Mouse (Mus musculus): ENCODE results near the gene Olfr116. TPM values are rescaled to one million over a fixed set of nuclear protein-coding genes. Genes with fewer than 3 reads are reported as not detected.

The Olfr116 gene
- not detected in 2 replicates for polyA plus RNA-seq (2014; fragmentation: Nextera tagmentation; extraction: Ambion mirVana)

DNA sequence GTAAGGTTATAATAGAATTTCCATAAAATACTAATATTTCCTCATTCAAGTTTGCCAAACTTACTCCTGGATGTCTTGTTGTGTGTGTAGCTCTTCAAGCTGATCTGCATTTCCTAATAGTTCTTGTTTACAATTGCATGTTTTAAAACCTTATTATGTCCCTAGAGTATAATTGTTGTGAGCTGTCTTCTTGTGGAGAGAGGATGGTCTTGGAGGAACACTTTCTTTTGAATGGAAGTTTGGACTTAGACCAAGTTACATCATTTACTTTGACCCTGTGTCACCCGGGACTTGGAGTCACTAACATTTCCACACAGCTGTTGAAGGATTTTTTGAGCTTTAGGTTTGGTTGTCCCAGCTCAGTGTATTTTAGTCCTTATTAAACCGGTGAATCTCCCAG is at the start of gene Olfr116, which contains the start of gene Olfr115:
Gene Olfr116, minus strand, starts transcription at position 191 of the 400 bp plus-strand sequence.
Gene Olfr115, minus strand, starts transcription at position 101 of the 400 bp plus-strand sequence.
- Histone ChIP-seq H3K36me3 (ENCODE audit: control insufficient read depth, insufficient read depth, low read length) (no peaks in the 10 kb centered on the region), H3K4me3 (ENCODE audit: low read depth, low read length) (no peak within 1 kb of the TSS), H3K27me3 (ENCODE audit: control insufficient read depth, insufficient read depth, low read length) (no peaks in the 10 kb centered on the region), H3K9ac (ENCODE audit: low read length) (no peak within 1 kb of the TSS), H3K4me2 (ENCODE audit: low read depth, low read length, severe bottlenecking) (no peak within 1 kb of the TSS), H3K9me3 (ENCODE audit: control insufficient read depth, low read length) (no peaks in the 10 kb centered on the region; the same call in 1 of the 2 replicates), H3K27ac (ENCODE audit: low read depth, low read length) (no peak within 1 kb of the TSS), H3K4me1 (replicated peaks; ENCODE audit: control insufficient read depth, insufficient read depth, low read length) (no peaks in the 10 kb centered on the region)
- no peak for DNase-seq (ENCODE audit: low spot score)
- no peak for ATAC-seq (replicated peaks; ENCODE audit: low FRiP score)
- 82% methylated on average over 2 of the region's 2 CpGs for WGBS

DNA sequence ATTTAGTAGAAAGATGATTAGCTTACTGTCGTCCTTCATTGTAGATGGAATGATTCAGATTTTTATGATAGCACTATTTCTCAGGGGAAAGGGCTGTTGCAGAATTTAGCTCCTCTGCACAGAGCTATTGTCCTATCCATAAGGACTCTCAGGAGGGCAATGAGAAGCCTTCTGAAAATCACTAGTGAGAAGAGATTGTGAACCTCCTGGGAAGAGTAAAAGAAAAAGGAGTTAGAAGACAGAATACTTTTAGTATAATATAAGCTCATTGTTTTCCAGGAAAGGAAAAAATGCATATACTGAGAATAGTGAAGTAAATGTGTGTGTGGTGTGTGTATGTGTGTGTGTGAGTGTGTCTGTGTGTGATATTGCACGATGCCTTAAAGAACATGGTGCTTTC is 39.7 kb upstream of the Olfr116 start, which contains the start of gene Olfr118:
Gene Olfr118, plus strand, starts transcription at position 301 of the 400 bp plus-strand sequence.
- H3K9ac ChIP-seq (ENCODE audit: low read length): no peak within 1 kb of the TSS
- no peaks in the 10 kb centered on the region for H3K27me3 ChIP-seq (ENCODE audit: control insufficient read depth, insufficient read depth, low read length)
- ATAC-seq (replicated peaks; ENCODE audit: low FRiP score) (no peak), DNase-seq (ENCODE audit: low spot score) (no peak)
- H3K27ac ChIP-seq (ENCODE audit: low read depth, low read length): no peak within 1 kb of the TSS
- no peak within 1 kb of the TSS for H3K4me2 ChIP-seq (ENCODE audit: low read depth, low read length, severe bottlenecking)
- WGBS: 80% methylated on average over 2 of the region's 2 CpGs
- no peaks in the 10 kb centered on the region for H3K9me3 ChIP-seq (ENCODE audit: control insufficient read depth, low read length)
- no peaks in the 10 kb centered on the region for H3K4me1 ChIP-seq (replicated peaks; ENCODE audit: control insufficient read depth, insufficient read depth, low read length)
- no peaks in the 10 kb centered on the region for H3K36me3 ChIP-seq (ENCODE audit: control insufficient read depth, insufficient read depth, low read length)
- H3K4me3 ChIP-seq (ENCODE audit: low read depth, low read length): no peak within 1 kb of the TSS

DNA sequence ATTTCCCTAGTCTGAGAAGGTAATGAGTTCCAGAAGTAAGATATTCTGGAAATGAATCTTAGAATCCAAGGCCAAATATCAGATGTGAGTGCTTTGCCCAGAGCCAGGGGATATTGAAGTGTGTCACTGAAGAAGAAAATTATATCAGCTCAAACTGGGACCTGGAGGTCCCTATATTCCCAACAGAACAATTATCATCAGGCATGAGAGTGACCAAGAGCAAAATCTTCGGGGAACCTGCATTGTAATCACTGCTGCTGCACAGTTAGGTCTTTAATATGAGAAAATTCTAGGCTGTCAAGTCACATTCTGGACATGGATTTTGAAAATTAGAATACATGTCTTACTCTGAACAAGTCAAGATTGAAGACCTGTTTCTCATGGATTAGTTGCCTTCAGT is 36.7 kb upstream of the Olfr116 start, which contains the start of gene Olfr117:
Gene Olfr117, minus strand, starts transcription at position 101 of the 400 bp plus-strand sequence.
- H3K27me3 ChIP-seq (ENCODE audit: control insufficient read depth, insufficient read depth, low read length): no peaks in the 10 kb centered on the region
- H3K9ac ChIP-seq (ENCODE audit: low read length): no peak within 1 kb of the TSS
- H3K4me3 ChIP-seq (ENCODE audit: low read depth, low read length): no peak within 1 kb of the TSS
- H3K9me3 ChIP-seq (ENCODE audit: control insufficient read depth, low read length): no peaks in the 10 kb centered on the region
- DNase-seq (ENCODE audit: low spot score) (no peak), ATAC-seq (replicated peaks; ENCODE audit: low FRiP score) (no peak)
- no peaks in the 10 kb centered on the region for H3K36me3 ChIP-seq (ENCODE audit: control insufficient read depth, insufficient read depth, low read length)
- WGBS: 88% methylated on average over 1 of the region's 1 CpGs
- H3K4me2 ChIP-seq (ENCODE audit: low read depth, low read length, severe bottlenecking): no peak within 1 kb of the TSS
- no peaks in the 10 kb centered on the region for H3K4me1 ChIP-seq (replicated peaks; ENCODE audit: control insufficient read depth, insufficient read depth, low read length)
- H3K27ac ChIP-seq (ENCODE audit: low read depth, low read length): no peak within 1 kb of the TSS

DNA sequence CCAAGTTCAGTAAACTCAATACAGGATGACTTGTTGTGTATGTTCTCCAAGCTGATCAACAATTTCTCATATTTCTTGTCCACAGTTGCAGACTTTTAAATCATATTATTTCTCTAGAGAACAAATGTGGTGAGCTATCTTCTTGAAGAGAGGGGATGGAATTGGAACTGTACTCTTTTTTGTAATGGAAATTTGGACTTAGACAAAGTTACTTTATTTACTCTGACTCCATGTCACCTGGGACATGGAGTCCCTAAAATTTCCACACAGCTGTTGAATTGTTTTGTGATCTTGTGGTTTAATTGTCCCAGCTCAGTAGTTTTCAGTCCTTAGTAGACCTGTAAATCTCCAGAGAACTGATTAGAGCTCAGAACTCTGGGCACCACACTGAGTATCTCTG is 34.4 kb downstream of the Olfr116 start, which contains the start of gene Olfr114:
Gene Olfr114, minus strand, starts transcription at position 101 of the 400 bp plus-strand sequence.
- Histone ChIP-seq H3K27me3 (ENCODE audit: control insufficient read depth, insufficient read depth, low read length) (no peaks in the 10 kb centered on the region), H3K9ac (ENCODE audit: low read length) (no peak within 1 kb of the TSS), H3K27ac (ENCODE audit: low read depth, low read length) (no peak within 1 kb of the TSS), H3K4me2 (ENCODE audit: low read depth, low read length, severe bottlenecking) (no peak within 1 kb of the TSS), H3K36me3 (ENCODE audit: control insufficient read depth, insufficient read depth, low read length) (no peaks in the 10 kb centered on the region), H3K4me3 (ENCODE audit: low read depth, low read length) (no peak within 1 kb of the TSS), H3K9me3 (ENCODE audit: control insufficient read depth, low read length) (no peaks in the 10 kb centered on the region), H3K4me1 (replicated peaks; ENCODE audit: control insufficient read depth, insufficient read depth, low read length) (no peaks in the 10 kb centered on the region)
- DNase-seq (ENCODE audit: low spot score) (no peak), ATAC-seq (replicated peaks; ENCODE audit: low FRiP score) (no peak)

DNA sequence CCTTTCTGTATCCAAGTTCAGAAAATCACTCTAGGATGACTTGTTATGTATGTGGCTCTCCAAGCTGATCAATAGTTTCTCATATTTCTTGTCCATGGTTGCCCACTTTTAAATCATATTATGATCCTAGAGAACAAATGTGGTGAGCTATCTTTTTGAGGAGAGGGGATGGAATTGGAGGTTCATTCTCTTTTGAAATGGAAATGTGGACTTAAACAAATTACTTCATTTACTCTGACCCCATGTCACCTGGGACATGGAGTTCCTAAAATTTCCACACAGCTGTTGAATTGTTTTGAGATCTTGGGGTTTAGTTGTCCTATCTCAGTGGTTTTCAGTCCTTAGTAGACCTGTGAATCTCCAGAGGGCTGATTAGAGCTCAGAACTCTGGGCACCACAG is 49.4 kb downstream of the Olfr116 start, which contains the start of gene Olfr113:
Gene Olfr113, minus strand, starts transcription at position 101 of the 400 bp plus-strand sequence.
- Histone ChIP-seq H3K4me1 (replicated peaks; ENCODE audit: control insufficient read depth, insufficient read depth, low read length) (no peaks in the 10 kb centered on the region), H3K27me3 (ENCODE audit: control insufficient read depth, insufficient read depth, low read length) (no peaks in the 10 kb centered on the region), H3K36me3 (ENCODE audit: control insufficient read depth, insufficient read depth, low read length) (no peaks in the 10 kb centered on the region), H3K27ac (ENCODE audit: low read depth, low read length) (no peak within 1 kb of the TSS), H3K9ac (ENCODE audit: low read length) (no peak within 1 kb of the TSS), H3K4me2 (ENCODE audit: low read depth, low read length, severe bottlenecking) (no peak within 1 kb of the TSS), H3K9me3 (ENCODE audit: control insufficient read depth, low read length) (no peaks in the 10 kb centered on the region), H3K4me3 (ENCODE audit: low read depth, low read length) (no peak within 1 kb of the TSS)
- no peak for ATAC-seq (replicated peaks; ENCODE audit: low FRiP score)
- no peak for DNase-seq (ENCODE audit: low spot score)

Other genes with a start within 250 kb of the Olfr116 start
- not detected in 2 replicates for gene Olfr105-ps, start 248.2 kb downstream of the Olfr116 start, polyA plus RNA-seq (2014; fragmentation: Nextera tagmentation; extraction: Ambion mirVana)
- not detected in 2 replicates for gene Olfr106-ps, start 236.8 kb downstream of the Olfr116 start, polyA plus RNA-seq (2014; fragmentation: Nextera tagmentation; extraction: Ambion mirVana)
- not detected in 2 replicates for gene Olfr107, start 228.0 kb downstream of the Olfr116 start, polyA plus RNA-seq (2014; fragmentation: Nextera tagmentation; extraction: Ambion mirVana)
- gene Olfr108, start 181.7 kb downstream of the Olfr116 start, polyA plus RNA-seq (2014; fragmentation: Nextera tagmentation; extraction: Ambion mirVana): not detected in 2 replicates
- gene Olfr109, start 168.3 kb downstream of the Olfr116 start, polyA plus RNA-seq (2014; fragmentation: Nextera tagmentation; extraction: Ambion mirVana): not detected in 2 replicates
- not detected in 2 replicates for gene H2-M2, start 143.6 kb downstream of the Olfr116 start, polyA plus RNA-seq (2014; fragmentation: Nextera tagmentation; extraction: Ambion mirVana)
- not detected in 2 replicates for gene Olfr110, start 134.7 kb downstream of the Olfr116 start, polyA plus RNA-seq (2014; fragmentation: Nextera tagmentation; extraction: Ambion mirVana)
- gene Olfr111, start 119.2 kb downstream of the Olfr116 start, polyA plus RNA-seq (2014; fragmentation: Nextera tagmentation; extraction: Ambion mirVana): not detected in 2 replicates
- not detected in 2 replicates for gene Olfr112, start 57.7 kb downstream of the Olfr116 start, polyA plus RNA-seq (2014; fragmentation: Nextera tagmentation; extraction: Ambion mirVana)
- not detected in 2 replicates for gene Olfr113, start 49.5 kb downstream of the Olfr116 start, polyA plus RNA-seq (2014; fragmentation: Nextera tagmentation; extraction: Ambion mirVana)
- not detected in 2 replicates for gene Olfr114, start 34.5 kb downstream of the Olfr116 start, polyA plus RNA-seq (2014; fragmentation: Nextera tagmentation; extraction: Ambion mirVana)
- gene Olfr115, start 90 bp downstream of the Olfr116 start, polyA plus RNA-seq (2014; fragmentation: Nextera tagmentation; extraction: Ambion mirVana): not detected in 2 replicates
- gene Olfr117, start 36.6 kb upstream of the Olfr116 start, polyA plus RNA-seq (2014; fragmentation: Nextera tagmentation; extraction: Ambion mirVana): not detected in 2 replicates
- not detected in 2 replicates for gene Olfr118, start 39.8 kb upstream of the Olfr116 start, polyA plus RNA-seq (2014; fragmentation: Nextera tagmentation; extraction: Ambion mirVana)
- not detected in 2 replicates for gene Olfr119, start 69.4 kb upstream of the Olfr116 start, polyA plus RNA-seq (2014; fragmentation: Nextera tagmentation; extraction: Ambion mirVana)
- not detected in 2 replicates for gene Olfr120, start 94.6 kb upstream of the Olfr116 start, polyA plus RNA-seq (2014; fragmentation: Nextera tagmentation; extraction: Ambion mirVana)
- not detected in 2 replicates for gene Olfr121, start 121.7 kb upstream of the Olfr116 start, polyA plus RNA-seq (2014; fragmentation: Nextera tagmentation; extraction: Ambion mirVana)
- gene Olfr122, start 141.4 kb upstream of the Olfr116 start, polyA plus RNA-seq (2014; fragmentation: Nextera tagmentation; extraction: Ambion mirVana): not detected in 2 replicates
- not detected in 2 replicates for gene Olfr123, start 166.3 kb upstream of the Olfr116 start, polyA plus RNA-seq (2014; fragmentation: Nextera tagmentation; extraction: Ambion mirVana)
- not detected in 2 replicates for gene Olfr124, start 172.7 kb upstream of the Olfr116 start, polyA plus RNA-seq (2014; fragmentation: Nextera tagmentation; extraction: Ambion mirVana)
- gene Olfr125, start 205.8 kb upstream of the Olfr116 start, polyA plus RNA-seq (2014; fragmentation: Nextera tagmentation; extraction: Ambion mirVana): not detected in 2 replicates
- gene Olfr126, start 220.3 kb upstream of the Olfr116 start, polyA plus RNA-seq (2014; fragmentation: Nextera tagmentation; extraction: Ambion mirVana): not detected in 2 replicates